Mouse (Mus musculus) liver, embryonic 11.5 days (tissue): ENCODE results near the gene Slc25a45. TPM values are rescaled to one million over a fixed set of nuclear protein-coding genes. Genes with fewer than 3 reads are reported as not detected.

Experiments
- ATAC-seq: fragments of 200-750 bp; cut with Nextera tagmentation; replicated peaks from 2 replicates; pipeline ENCODE4 v1.8.0; 2017; ENCODE audit warnings: moderate number of reproducible peaks, mild to moderate bottlenecking, moderate TSS enrichment, moderate library complexity; ENCODE audit not compliant: low FRiP score
- DNase-seq: peaks from one replicate; pipeline ENCODE4 v3.0.0-alpha.2; 2017; ENCODE audit warnings: low spot score
- H3K27ac ChIP-seq: fragments of 300-500 bp; sonication (generic); 2 replicates; pipeline ENCODE4 v1.5.1; 2014; ENCODE audit warnings: mild to moderate bottlenecking, low read depth, low read length, control low read depth
- H3K27me3 ChIP-seq: fragments of 300-500 bp; sonication (generic); replicated peaks from 2 replicates; pipeline ENCODE4 v1.6.1; 2014; ENCODE audit warnings: low read length, mixed read lengths; ENCODE audit not compliant: control insufficient read depth, insufficient read depth
- H3K36me3 ChIP-seq: fragments of 300-500 bp; sonication (generic); 2 replicates; pipeline ENCODE4 v1.6.1; 2014; ENCODE audit warnings: mild to moderate bottlenecking, low read length, moderate library complexity, mixed read lengths; ENCODE audit not compliant: control insufficient read depth, insufficient read depth
- H3K4me1 ChIP-seq: fragments of 300-500 bp; sonication (generic); replicated peaks from 2 replicates; pipeline ENCODE4 v1.6.1; 2014; ENCODE audit warnings: low read length, mixed read lengths; ENCODE audit not compliant: control insufficient read depth, insufficient read depth
- H3K4me2 ChIP-seq: fragments of 300-500 bp; sonication (generic); 2 replicates; pipeline ENCODE4 v1.6.1; 2014; ENCODE audit warnings: mild to moderate bottlenecking, control low read depth, moderate library complexity
- H3K4me3 ChIP-seq: fragments of 300-500 bp; sonication (generic); 2 replicates; pipeline ENCODE4 v1.5.1; 2014; ENCODE audit warnings: low read depth, low read length, control low read depth
- H3K9ac ChIP-seq: fragments of 300-500 bp; sonication (generic); 2 replicates; pipeline ENCODE4 v1.6.1; 2014; ENCODE audit warnings: low read depth, low read length, control low read depth
- H3K9me3 ChIP-seq: fragments of 300-500 bp; sonication (generic); 2 replicates; pipeline ENCODE4 v1.6.1; 2016; ENCODE audit warnings: low read length, inconsistent platforms, mixed read lengths; ENCODE audit not compliant: control insufficient read depth
- WGBS: fragments of 180-500 bp; shearing (Covaris S2); extraction: QIAGEN DNeasy Blood & Tissue Kit; methylation state at CpG from one replicate; pipeline ENCODE4 v1.1.7; 2014; 5-methylcytosine and 5-hydroxymethylcytosine counted together
- polyA plus RNA-seq: library from polyadenylated mRNA; unstranded; fragments of >200 nt; fragmentation: Nextera tagmentation; extraction: Ambion mirVana; gene quantifications from 2 replicates; pipeline ENCODE4 v1.2.1, GENCODE M21; 2014

The Slc25a45 gene
- polyA plus RNA-seq, 1 experiment from 2014 or later, result 8.2 TPM

DNA sequence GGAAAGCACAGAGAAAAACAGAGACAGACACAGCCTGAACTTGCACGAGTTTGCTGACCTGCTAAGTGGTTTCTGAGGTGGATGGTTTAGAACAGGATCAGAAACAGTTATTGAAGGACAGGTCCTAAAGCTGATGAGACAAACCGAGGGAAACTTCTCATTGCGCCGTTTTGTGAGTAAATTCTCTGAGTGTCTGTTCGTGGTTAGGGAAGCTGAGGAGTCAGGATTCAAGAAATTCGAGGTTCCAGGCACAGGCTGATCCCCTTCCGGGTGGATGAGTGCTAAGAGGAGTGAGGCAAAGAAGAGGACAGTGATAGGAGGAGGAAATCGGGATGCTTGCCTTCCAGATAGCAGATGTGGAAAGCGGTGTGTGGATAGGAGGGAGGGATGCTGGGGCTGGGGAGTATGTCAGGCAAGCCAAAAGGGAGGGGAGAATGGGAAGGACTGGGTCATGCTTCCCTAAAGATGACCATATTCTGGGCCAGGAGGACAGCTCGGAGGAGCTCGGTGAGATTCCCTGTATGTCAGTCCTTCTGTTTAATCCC is 47.8 kb downstream of the Slc25a45 start:
- Histone ChIP-seq H3K36me3 (no peaks in the 10 kb centered on the region), H3K4me2 (peak overlapping the region; percentile 96), H3K9me3 (no peaks in the 10 kb centered on the region), H3K27ac (no peak overlapping the region), H3K9ac (0 out of 2 replicates have a peak overlapping the region, but pooled peaks have one; percentile 2), H3K27me3 (no peaks in the 10 kb centered on the region; the same call in 1 of the 2 replicates), H3K4me1 (peaks cover 36% of the 10 kb centered on the region), H3K4me3 (peak overlapping the region; percentile 59)
- no peak for ATAC-seq
- WGBS, result 34% methylated on average over 11 of the region's 11 CpGs
- no peak for DNase-seq

- no peak for DNase-seq
- Histone ChIP-seq H3K27me3 (no peaks in the 10 kb centered on the region; the same call in 1 of the 2 replicates), H3K4me1 (peaks cover 25% of the 10 kb centered on the region), H3K4me2 (no peak overlapping the region), H3K36me3 (no peaks in the 10 kb centered on the region), H3K4me3 (no peak overlapping the region), H3K27ac (no peak overlapping the region), H3K9me3 (no peaks in the 10 kb centered on the region), H3K9ac (no peak overlapping the region)
- no peak for ATAC-seq
- 75% methylated on average over 11 of the region's 11 CpGs for WGBS
These were observed 49.4 kb downstream of the Slc25a45 start for GRCm38 (mm10) chr19:5927026-5927425.

GRCm38 (mm10) chr19:5927532-5927931 is 49.9 kb downstream of the Slc25a45 start:
- 65% methylated on average over 8 of the region's 8 CpGs for WGBS
- Histone ChIP-seq H3K4me3 (no peak overlapping the region), H3K4me2 (no peak overlapping the region), H3K4me1 (peaks cover 20% of the 10 kb centered on the region), H3K9me3 (no peaks in the 10 kb centered on the region), H3K27ac (no peak overlapping the region), H3K36me3 (no peaks in the 10 kb centered on the region), H3K9ac (no peak overlapping the region), H3K27me3 (no peaks in the 10 kb centered on the region; the same call in 1 of the 2 replicates)
- DNase-seq (no peak), ATAC-seq (no peak)

DNA sequence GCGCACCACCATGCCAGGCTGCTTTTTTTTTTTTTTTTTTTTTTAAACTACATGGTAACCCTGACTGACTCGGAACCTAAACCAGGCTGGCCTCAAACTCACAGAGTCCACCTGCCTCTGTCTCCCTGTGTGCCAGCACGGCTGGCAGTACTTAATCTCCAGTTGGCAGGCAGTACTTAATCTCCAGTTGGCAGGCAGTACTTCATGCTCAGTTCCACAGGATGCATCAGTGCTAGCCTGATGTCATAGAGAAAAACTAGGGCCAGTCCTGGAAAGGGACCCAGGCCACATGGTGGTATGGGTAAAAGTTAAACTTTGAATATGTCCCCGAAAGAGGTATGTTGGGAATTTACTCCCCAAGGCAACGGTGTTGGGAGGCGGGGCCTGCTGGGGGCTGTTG is 50.5 kb downstream of the Slc25a45 start:
- WGBS, result 75% methylated on average over 6 of the region's 6 CpGs
- H3K27ac ChIP-seq, result no peak overlapping the region
- H3K4me3 ChIP-seq, result no peak overlapping the region
- H3K9me3 ChIP-seq, result no peaks in the 10 kb centered on the region
- H3K4me1 ChIP-seq, result peaks cover 15% of the 10 kb centered on the region
- DNase-seq, result no peak
- H3K4me2 ChIP-seq, result no peak overlapping the region
- H3K9ac ChIP-seq, result no peak overlapping the region
- H3K36me3 ChIP-seq, result no peaks in the 10 kb centered on the region
- ATAC-seq, result no peak
- no peaks in the 10 kb centered on the region; the same call in 1 of the 2 replicates for H3K27me3 ChIP-seq

DNA sequence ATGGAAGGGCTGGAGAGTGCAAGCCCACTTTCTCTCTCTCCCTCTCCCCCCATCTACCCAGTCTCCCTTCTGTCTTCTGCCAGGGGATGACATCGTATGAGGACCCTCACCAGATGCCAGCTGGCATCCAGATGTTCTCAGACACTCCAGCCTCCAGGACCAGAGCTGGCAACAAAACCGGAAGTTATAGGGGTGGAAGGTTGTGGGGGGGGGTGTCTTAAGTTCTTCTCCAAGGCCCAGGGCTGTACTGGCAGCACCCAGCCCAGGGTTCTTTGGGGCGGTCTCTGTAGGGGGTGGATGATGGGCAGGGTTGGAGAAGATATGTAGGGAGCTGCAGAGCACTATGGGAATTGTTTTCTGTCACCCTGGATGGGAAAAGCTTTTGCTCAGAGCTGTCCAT is 50.9 kb downstream of the Slc25a45 start:
- Histone ChIP-seq H3K9ac (no peak overlapping the region), H3K27ac (no peak overlapping the region), H3K36me3 (no peaks in the 10 kb centered on the region), H3K4me2 (no peak overlapping the region), H3K9me3 (no peaks in the 10 kb centered on the region), H3K4me1 (peaks cover 15% of the 10 kb centered on the region), H3K4me3 (no peak overlapping the region), H3K27me3 (no peaks in the 10 kb centered on the region; the same call in 1 of the 2 replicates)
- DNase-seq, result no peak
- ATAC-seq, result no peak
- 54% methylated on average over 3 of the region's 3 CpGs for WGBS

- ATAC-seq, result no peak
- H3K27me3 ChIP-seq, result no peaks in the 10 kb centered on the region; the same call in 1 of the 2 replicates
- WGBS, result 57% methylated on average over 14 of the region's 14 CpGs
- no peak overlapping the region for H3K9ac ChIP-seq
- DNase-seq, result no peak
- H3K27ac ChIP-seq, result peak overlapping the region; percentile 28; the same call in 1 of the 2 replicates
- H3K36me3 ChIP-seq, result no peaks in the 10 kb centered on the region
- H3K4me1 ChIP-seq, result peaks cover 8% of the 10 kb centered on the region
- H3K4me2 ChIP-seq, result no peak overlapping the region
- H3K9me3 ChIP-seq, result no peaks in the 10 kb centered on the region
- no peak overlapping the region for H3K4me3 ChIP-seq
These were observed 52.3 kb downstream of the Slc25a45 start for GRCm38 (mm10) chr19:5929634-5930596.

DNA sequence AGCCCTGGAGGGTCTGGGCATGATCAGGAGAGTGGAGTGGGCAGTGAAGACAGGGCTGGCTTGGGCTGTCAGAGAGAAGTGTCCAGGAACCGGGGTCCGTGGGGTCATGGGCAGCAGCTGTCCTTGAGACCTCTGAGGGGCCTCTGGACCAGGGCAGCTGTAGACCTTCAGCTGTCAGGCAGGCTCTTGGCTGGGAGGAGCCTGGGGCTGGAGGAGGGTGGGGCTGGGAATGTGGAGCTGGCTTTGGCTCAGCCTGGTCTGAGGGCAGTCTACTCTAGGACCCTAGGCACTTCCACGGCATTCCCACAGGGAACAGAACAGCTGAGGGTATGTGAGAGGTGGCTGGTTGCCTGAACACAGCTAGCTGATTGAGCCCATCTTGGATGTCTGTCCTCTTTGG is 57.7 kb downstream of the Slc25a45 start:
- WGBS, result 41% methylated on average over 3 of the region's 3 CpGs
- Histone ChIP-seq H3K9me3 (no peaks in the 10 kb centered on the region), H3K4me1 (peaks cover 17% of the 10 kb centered on the region), H3K4me2 (no peak overlapping the region), H3K27me3 (no peaks in the 10 kb centered on the region), H3K9ac (no peak overlapping the region), H3K27ac (no peak overlapping the region), H3K36me3 (peaks cover 9% of the 10 kb centered on the region; the same call in 1 of the 2 replicates), H3K4me3 (no peak overlapping the region)
- no peak for ATAC-seq
- no peak for DNase-seq
